Mouse (Mus musculus): ENCODE results near the gene 5730522E02Rik.

5730522E02Rik gene

GRCm38 (mm10) chr11:26125923-26126322, 84.6 kb downstream of the 5730522E02Rik start:
- no peak for DNase-seq

GRCm38 (mm10) chr11:26120781-26121557, 89.6 kb downstream of the 5730522E02Rik start:
- DNase-seq: peak; percentile 19

GRCm38 (mm10) chr11:26117651-26118050, 92.9 kb downstream of the 5730522E02Rik start:
- DNase-seq: no peak

- DNase-seq: no peak
These were observed 98.4 kb downstream of the 5730522E02Rik start for GRCm38 (mm10) chr11:26112206-26112605.

- DNase-seq: no peak
These were observed 101.9 kb downstream of the 5730522E02Rik start for GRCm38 (mm10) chr11:26108647-26109046.

GRCm38 (mm10) chr11:26104680-26105079, 105.9 kb downstream of the 5730522E02Rik start:
- no peak for DNase-seq

- DNase-seq: peak; percentile 64
These were observed 106.9 kb downstream of the 5730522E02Rik start for GRCm38 (mm10) chr11:26103698-26104097.

- DNase-seq: peak; percentile 16
These were observed 107.7 kb downstream of the 5730522E02Rik start for GRCm38 (mm10) chr11:26102878-26103277.

GRCm38 (mm10) chr11:26100077-26100476, 110.5 kb downstream of the 5730522E02Rik start:
- no peak for DNase-seq

GRCm38 (mm10) chr11:26098933-26099332, 111.6 kb downstream of the 5730522E02Rik start:
- no peak for DNase-seq

- no peak for DNase-seq
These were observed 114.5 kb downstream of the 5730522E02Rik start for GRCm38 (mm10) chr11:26096095-26096494.

GRCm38 (mm10) chr11:26088993-26089392, 121.6 kb downstream of the 5730522E02Rik start:
- no peak for DNase-seq

GRCm38 (mm10) chr11:26086679-26087078, 123.9 kb downstream of the 5730522E02Rik start:
- no peak for DNase-seq

- DNase-seq: no peak
These were observed 125.1 kb downstream of the 5730522E02Rik start for GRCm38 (mm10) chr11:26085380-26086035.

GRCm38 (mm10) chr11:26076335-26076734, 134.2 kb downstream of the 5730522E02Rik start:
- no peak for DNase-seq

- DNase-seq: no peak
These were observed 135.0 kb downstream of the 5730522E02Rik start for GRCm38 (mm10) chr11:26075536-26075935.

- peak; percentile 79 for DNase-seq
These were observed 136.8 kb downstream of the 5730522E02Rik start for GRCm38 (mm10) chr11:26073638-26074294.

GRCm38 (mm10) chr11:26072101-26072500, 138.5 kb downstream of the 5730522E02Rik start:
- no peak for DNase-seq

- DNase-seq: no peak
These were observed 147.3 kb downstream of the 5730522E02Rik start for GRCm38 (mm10) chr11:26063252-26063651.

GRCm38 (mm10) chr11:26061471-26062137, 149.0 kb downstream of the 5730522E02Rik start:
- DNase-seq: no peak

GRCm38 (mm10) chr11:26013527-26013926, 197.0 kb downstream of the 5730522E02Rik start:
- DNase-seq: no peak

- no peak for DNase-seq
These were observed 206.5 kb downstream of the 5730522E02Rik start for GRCm38 (mm10) chr11:26004018-26004417.

GRCm38 (mm10) chr11:25999738-26000137, 210.8 kb downstream of the 5730522E02Rik start:
- no peak for DNase-seq

Measured in embryo, embryonic 11 days (tissue).